Mouse (Mus musculus): ENCODE measurements around the gene Dapp1. TPM values are rescaled to one million over a fixed set of nuclear protein-coding genes. Genes with fewer than 3 reads are reported as not detected.
"Not testable (repeated sequence)": the region's sequence is repeated elsewhere in the genome, so short reads cannot be mapped to it uniquely, and the experiment has no call there.

Gene Dapp1
- polyA plus RNA-seq, 1 experiment from 2014 or later, result 22.8 TPM

DNA sequence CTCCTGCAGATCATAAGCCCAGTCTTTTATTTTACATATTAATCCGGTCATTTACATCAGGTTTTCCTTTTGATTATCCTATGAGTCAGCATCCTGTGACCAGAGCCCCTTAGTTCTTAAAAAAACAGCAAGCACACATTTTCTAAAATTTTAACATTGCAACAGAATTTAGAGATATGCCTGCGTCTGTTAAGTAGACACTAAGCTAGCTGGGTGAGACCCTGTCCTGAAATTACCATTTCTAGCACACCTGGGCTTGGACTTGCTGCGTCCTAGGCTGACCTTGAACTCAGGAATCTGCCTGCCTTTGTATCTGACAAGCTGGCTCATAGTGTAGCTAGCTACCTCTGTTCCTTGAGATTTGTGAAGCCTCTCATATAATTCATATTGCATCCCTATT is 51.4 kb downstream of the Dapp1 start:
- no peak for ATAC-seq (replicated peaks; ENCODE audit: extremely low read depth, insufficient read depth, low FRiP score)
- no peak overlapping the region for H3K27ac ChIP-seq (ENCODE audit: low read length)
- H3K4me1 ChIP-seq (ENCODE audit: control insufficient read depth, insufficient read depth, low read length), result no peaks in the 10 kb centered on the region
- H3K9ac ChIP-seq (ENCODE audit: low read length), result no peak overlapping the region
- no peak overlapping the region for H3K4me2 ChIP-seq (ENCODE audit: low read depth, low read length)
- peaks cover 41% of the 10 kb centered on the region for H3K36me3 ChIP-seq (ENCODE audit: control insufficient read depth, insufficient read depth)
- WGBS, result 80% methylated on average over 3 of the region's 3 CpGs
- H3K4me3 ChIP-seq (ENCODE audit: low read length), result no peak overlapping the region
- H3K27me3 ChIP-seq (ENCODE audit: control insufficient read depth, insufficient read depth, low read length), result no peaks in the 10 kb centered on the region
- no peaks in the 10 kb centered on the region for H3K9me3 ChIP-seq (replicated peaks; ENCODE audit: control insufficient read depth, low read length)

DNA sequence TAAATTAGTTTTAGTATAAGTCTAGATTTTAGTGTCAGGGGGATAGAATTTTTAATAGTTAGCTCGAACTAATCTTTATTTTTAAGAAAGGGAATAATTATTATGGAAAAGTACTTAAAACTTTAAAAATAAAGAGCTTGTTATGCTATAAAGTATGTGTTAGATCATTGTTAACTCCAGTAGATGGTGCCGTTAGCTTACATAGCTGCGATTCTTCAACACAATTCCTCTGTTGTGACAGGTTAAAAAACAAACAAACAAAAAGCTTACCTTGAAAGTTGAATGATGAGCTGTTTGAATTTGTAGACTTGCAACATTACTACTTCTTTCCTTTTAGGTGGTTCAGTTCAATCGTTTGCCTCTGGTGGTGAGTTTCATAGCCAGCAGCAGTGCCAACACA is 54.3 kb downstream of the Dapp1 start:
- ATAC-seq (replicated peaks; ENCODE audit: extremely low read depth, insufficient read depth, low FRiP score), result no peak
- Histone ChIP-seq H3K27me3 (ENCODE audit: control insufficient read depth, insufficient read depth, low read length) (no peaks in the 10 kb centered on the region), H3K9me3 (replicated peaks; ENCODE audit: control insufficient read depth, low read length) (no peaks in the 10 kb centered on the region), H3K9ac (ENCODE audit: low read length) (no peak overlapping the region), H3K4me2 (ENCODE audit: low read depth, low read length) (no peak overlapping the region), H3K4me1 (ENCODE audit: control insufficient read depth, insufficient read depth, low read length) (no peaks in the 10 kb centered on the region), H3K36me3 (ENCODE audit: control insufficient read depth, insufficient read depth) (peaks cover 42% of the 10 kb centered on the region), H3K4me3 (ENCODE audit: low read length) (no peak overlapping the region), H3K27ac (ENCODE audit: low read length) (no peak overlapping the region)
- 87% methylated on average over 4 of the region's 4 CpGs for WGBS

DNA sequence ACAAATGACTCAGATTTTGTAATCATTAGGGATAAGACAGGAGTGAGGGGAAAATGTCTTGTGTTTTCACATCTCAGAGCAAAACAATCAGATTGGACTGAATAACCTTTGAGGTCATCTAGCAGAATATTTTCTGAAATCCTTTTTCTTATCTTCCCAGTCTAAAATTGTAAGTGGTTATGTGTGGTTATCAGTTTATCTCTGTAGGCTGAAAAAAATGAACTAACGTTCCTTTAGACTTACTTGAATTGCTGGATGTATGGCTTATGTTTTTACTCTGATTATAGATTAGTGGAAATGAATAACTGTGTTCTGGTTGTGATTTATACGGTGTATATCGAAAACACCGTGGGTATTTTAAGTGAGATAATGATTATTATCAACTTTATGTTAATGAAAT is 60.8 kb downstream of the Dapp1 start:
- no peak overlapping the region for H3K4me2 ChIP-seq (ENCODE audit: low read depth, low read length)
- H3K4me3 ChIP-seq (ENCODE audit: low read length), result no peak overlapping the region
- peaks cover 32% of the 10 kb centered on the region for H3K36me3 ChIP-seq (ENCODE audit: control insufficient read depth, insufficient read depth)
- no peaks in the 10 kb centered on the region for H3K27me3 ChIP-seq (ENCODE audit: control insufficient read depth, insufficient read depth, low read length)
- no peak overlapping the region for H3K27ac ChIP-seq (ENCODE audit: low read length)
- H3K9me3 ChIP-seq (replicated peaks; ENCODE audit: control insufficient read depth, low read length), result no peaks in the 10 kb centered on the region
- ATAC-seq (replicated peaks; ENCODE audit: extremely low read depth, insufficient read depth, low FRiP score), result no peak
- H3K9ac ChIP-seq (ENCODE audit: low read length), result no peak overlapping the region
- WGBS, result 91% methylated on average over 4 of the region's 4 CpGs
- peaks cover 13% of the 10 kb centered on the region for H3K4me1 ChIP-seq (ENCODE audit: control insufficient read depth, insufficient read depth, low read length)

DNA sequence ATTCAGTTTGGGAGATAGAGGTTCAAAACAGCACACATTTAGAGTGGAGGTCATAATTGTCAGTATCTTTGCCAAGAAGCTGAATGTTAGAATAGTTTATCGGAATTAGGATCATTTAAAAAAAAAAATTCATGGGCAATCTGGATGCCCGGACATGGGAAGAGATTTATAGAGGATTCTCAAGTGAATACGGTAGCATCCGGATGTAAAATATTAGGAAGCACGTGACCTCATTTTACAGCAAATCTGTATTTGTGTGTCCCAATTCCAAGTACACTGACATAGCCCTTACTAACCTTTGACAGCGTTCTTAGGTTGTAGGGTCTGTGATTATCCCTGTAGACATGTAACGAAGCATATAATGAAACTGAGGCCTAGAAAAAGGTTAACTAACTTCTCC is 61.9 kb downstream of the Dapp1 start:
- no peaks in the 10 kb centered on the region for H3K27me3 ChIP-seq (ENCODE audit: control insufficient read depth, insufficient read depth, low read length)
- peak overlapping the region; percentile 88 for H3K9ac ChIP-seq (ENCODE audit: low read length)
- 89% methylated on average over 7 of the region's 7 CpGs for WGBS
- peaks cover 22% of the 10 kb centered on the region for H3K36me3 ChIP-seq (ENCODE audit: control insufficient read depth, insufficient read depth)
- ATAC-seq (replicated peaks; ENCODE audit: extremely low read depth, insufficient read depth, low FRiP score), result no peak
- H3K4me1 ChIP-seq (ENCODE audit: control insufficient read depth, insufficient read depth, low read length), result peaks cover 13% of the 10 kb centered on the region
- H3K4me3 ChIP-seq (ENCODE audit: low read length), result peak overlapping the region; percentile 83
- no peaks in the 10 kb centered on the region for H3K9me3 ChIP-seq (replicated peaks; ENCODE audit: control insufficient read depth, low read length)
- peak overlapping the region; percentile 90 for H3K4me2 ChIP-seq (ENCODE audit: low read depth, low read length)
- H3K27ac ChIP-seq (ENCODE audit: low read length), result no peak overlapping the region; the same call in 1 of the 2 replicates

DNA sequence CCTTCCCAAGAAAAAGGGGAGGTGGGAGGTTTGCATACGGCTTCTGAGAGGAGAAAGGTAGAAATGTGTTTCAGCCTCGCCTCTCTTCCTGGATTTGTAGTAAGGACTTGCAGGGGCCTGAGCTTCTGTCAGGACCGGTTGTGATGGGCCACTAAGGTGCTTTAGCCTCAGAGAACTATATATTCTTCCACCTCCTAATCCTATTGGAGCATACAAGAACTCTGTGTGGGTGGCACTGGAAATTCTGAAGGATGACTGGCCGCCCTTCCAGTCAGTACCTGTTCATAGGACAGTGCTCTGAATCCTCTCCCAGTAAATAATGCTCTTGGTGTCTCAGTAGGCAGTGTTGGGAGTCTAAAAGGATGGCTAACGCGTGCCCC is 62.4 kb downstream of the Dapp1 start:
- peak overlapping the region; percentile 83 for H3K4me3 ChIP-seq (ENCODE audit: low read length)
- H3K9ac ChIP-seq (ENCODE audit: low read length), result peak overlapping the region; percentile 88
- 9% methylated on average over 6 of the region's 6 CpGs for WGBS
- H3K4me1 ChIP-seq (ENCODE audit: control insufficient read depth, insufficient read depth, low read length), result peaks cover 13% of the 10 kb centered on the region
- H3K9me3 ChIP-seq (replicated peaks; ENCODE audit: control insufficient read depth, low read length), result no peaks in the 10 kb centered on the region
- H3K27ac ChIP-seq (ENCODE audit: low read length), result peak overlapping the region; percentile 69
- peaks cover 20% of the 10 kb centered on the region for H3K36me3 ChIP-seq (ENCODE audit: control insufficient read depth, insufficient read depth)
- ATAC-seq (replicated peaks; ENCODE audit: extremely low read depth, insufficient read depth, low FRiP score), result peak; percentile 19
- H3K27me3 ChIP-seq (ENCODE audit: control insufficient read depth, insufficient read depth, low read length), result no peaks in the 10 kb centered on the region
- peak overlapping the region; percentile 90 for H3K4me2 ChIP-seq (ENCODE audit: low read depth, low read length)

DNA sequence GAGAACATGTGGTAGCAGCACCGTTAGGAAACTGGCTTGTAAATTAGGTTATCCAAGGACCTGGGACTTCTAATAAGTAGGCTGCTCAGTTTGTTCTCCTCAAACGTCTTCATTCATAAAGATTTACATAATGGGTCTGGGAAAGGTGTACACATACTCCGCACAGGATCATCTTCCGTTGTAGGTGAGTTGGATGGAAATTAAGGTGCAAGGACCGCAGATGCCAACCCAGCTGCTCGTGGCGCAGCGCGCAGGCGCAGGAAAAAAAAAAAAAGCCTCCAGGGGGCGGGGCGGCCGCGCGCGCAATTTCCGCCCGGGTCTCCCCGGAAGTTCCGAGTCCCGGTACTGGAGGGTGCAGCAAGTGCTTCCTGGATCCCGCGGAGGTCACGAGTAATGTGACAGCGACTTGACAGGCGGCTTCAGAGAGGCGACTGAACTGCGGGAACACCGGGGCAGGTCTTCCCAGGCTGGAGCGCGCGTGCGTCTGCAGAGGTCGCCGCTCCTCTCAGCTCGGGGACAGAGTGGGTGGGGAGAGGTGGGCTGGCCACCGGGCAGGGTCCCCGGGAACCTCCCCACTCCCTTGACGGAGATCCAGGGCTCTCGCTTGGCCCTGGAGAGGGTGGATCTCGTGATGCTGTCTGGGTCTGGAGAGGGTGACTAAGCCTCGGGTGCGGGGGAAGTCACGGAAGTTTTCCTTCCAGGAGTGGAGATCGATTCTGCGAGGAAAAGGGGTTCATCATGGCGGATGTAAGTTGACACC is 63.0 kb downstream of the Dapp1 start, which contains the start of gene Lamtor3:
Gene Lamtor3, plus strand, starts transcription at position 335 of the 760 bp plus-strand sequence.
- H3K36me3 ChIP-seq (ENCODE audit: control insufficient read depth, insufficient read depth), result peaks cover 15% of the 10 kb centered on the region
- ATAC-seq (replicated peaks; ENCODE audit: extremely low read depth, insufficient read depth, low FRiP score), result peak; percentile 84
- H3K27me3 ChIP-seq (ENCODE audit: control insufficient read depth, insufficient read depth, low read length), result no peaks in the 10 kb centered on the region
- under 1% methylated on average over 47 of the region's 47 CpGs for WGBS
- peak within 1 kb of the TSS; percentile 90 for H3K4me2 ChIP-seq (ENCODE audit: low read depth, low read length)
- H3K4me1 ChIP-seq (ENCODE audit: control insufficient read depth, insufficient read depth, low read length), result peaks cover 13% of the 10 kb centered on the region
- H3K27ac ChIP-seq (ENCODE audit: low read length), result peak within 1 kb of the TSS; percentile 74
- H3K9me3 ChIP-seq (replicated peaks; ENCODE audit: control insufficient read depth, low read length), result no peaks in the 10 kb centered on the region
- peak within 1 kb of the TSS; percentile 88 for H3K9ac ChIP-seq (ENCODE audit: low read length)
- peak within 1 kb of the TSS; percentile 83 for H3K4me3 ChIP-seq (ENCODE audit: low read length)

DNA sequence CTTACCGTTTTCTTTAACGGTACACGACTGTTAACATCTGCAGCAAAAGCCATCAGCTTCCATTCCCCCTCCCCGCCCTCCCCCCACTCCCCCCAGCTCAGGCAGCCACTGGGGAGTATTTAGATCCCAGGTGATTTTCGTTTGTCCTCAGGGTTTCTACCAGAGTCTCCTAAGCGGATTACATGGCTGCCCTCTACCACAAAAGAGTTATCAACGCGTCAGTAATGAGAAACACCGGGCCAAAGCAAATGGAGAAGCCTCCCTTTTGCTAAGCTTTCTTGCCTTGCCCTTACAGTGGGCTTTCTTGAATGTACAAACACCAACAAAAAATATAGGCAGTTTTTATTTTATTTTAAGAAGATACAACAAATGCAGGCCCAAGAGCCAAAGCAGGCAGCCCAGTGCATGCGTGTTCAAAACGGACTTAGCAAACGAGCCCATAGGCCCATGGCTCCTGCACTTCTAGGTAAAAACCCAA is 63.6 kb downstream of the Dapp1 start:
- WGBS, result 22% methylated on average over 12 of the region's 12 CpGs
- H3K9ac ChIP-seq (ENCODE audit: low read length), result peak overlapping the region; percentile 88

DNA sequence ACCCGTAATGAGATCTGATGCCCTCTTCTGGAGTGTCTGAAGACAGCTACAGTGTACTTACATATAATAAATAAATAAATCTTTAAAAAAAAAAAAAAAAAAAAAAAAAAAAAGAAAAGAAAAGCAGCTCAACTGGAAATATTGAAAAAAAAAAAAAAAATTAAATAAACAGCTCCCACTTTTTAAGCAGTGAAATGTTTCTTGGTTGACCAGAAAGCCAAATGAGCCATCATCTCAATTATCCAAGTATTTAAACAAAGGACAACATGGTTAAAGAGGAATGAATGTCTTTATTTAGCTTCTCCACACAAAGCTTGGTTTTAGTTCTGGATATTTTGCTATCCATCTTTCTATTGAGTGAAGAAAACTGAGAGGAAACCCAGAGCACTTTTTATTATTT is 66.8 kb downstream of the Dapp1 start:
- not testable (repeated sequence) for H3K36me3 ChIP-seq (ENCODE audit: control insufficient read depth, insufficient read depth); ATAC-seq (replicated peaks; ENCODE audit: extremely low read depth, insufficient read depth, low FRiP score); H3K9ac ChIP-seq (ENCODE audit: low read length); H3K27me3 ChIP-seq (ENCODE audit: control insufficient read depth, insufficient read depth, low read length); H3K9me3 ChIP-seq (replicated peaks; ENCODE audit: control insufficient read depth, low read length); H3K4me3 ChIP-seq (ENCODE audit: low read length); H3K27ac ChIP-seq (ENCODE audit: low read length); H3K4me2 ChIP-seq (ENCODE audit: low read depth, low read length)
- WGBS, result no CpG with 5 or more reads among the region's 1 CpGs
- H3K4me1 ChIP-seq (ENCODE audit: control insufficient read depth, insufficient read depth, low read length), result peaks cover 12% of the 10 kb centered on the region

More for the DNA sequence above, 63.6 kb downstream of the Dapp1 start:
- peak overlapping the region; percentile 90 for H3K4me2 ChIP-seq (ENCODE audit: low read depth, low read length)
- no peaks in the 10 kb centered on the region for H3K27me3 ChIP-seq (ENCODE audit: control insufficient read depth, insufficient read depth, low read length)
- ATAC-seq (replicated peaks; ENCODE audit: extremely low read depth, insufficient read depth, low FRiP score), result no peak
- no peaks in the 10 kb centered on the region for H3K9me3 ChIP-seq (replicated peaks; ENCODE audit: control insufficient read depth, low read length)
- peaks cover 13% of the 10 kb centered on the region for H3K4me1 ChIP-seq (ENCODE audit: control insufficient read depth, insufficient read depth, low read length)
- peaks cover 15% of the 10 kb centered on the region for H3K36me3 ChIP-seq (ENCODE audit: control insufficient read depth, insufficient read depth)
- peak overlapping the region; percentile 74 for H3K27ac ChIP-seq (ENCODE audit: low read length)
- H3K4me3 ChIP-seq (ENCODE audit: low read length), result peak overlapping the region; percentile 83

DNA sequence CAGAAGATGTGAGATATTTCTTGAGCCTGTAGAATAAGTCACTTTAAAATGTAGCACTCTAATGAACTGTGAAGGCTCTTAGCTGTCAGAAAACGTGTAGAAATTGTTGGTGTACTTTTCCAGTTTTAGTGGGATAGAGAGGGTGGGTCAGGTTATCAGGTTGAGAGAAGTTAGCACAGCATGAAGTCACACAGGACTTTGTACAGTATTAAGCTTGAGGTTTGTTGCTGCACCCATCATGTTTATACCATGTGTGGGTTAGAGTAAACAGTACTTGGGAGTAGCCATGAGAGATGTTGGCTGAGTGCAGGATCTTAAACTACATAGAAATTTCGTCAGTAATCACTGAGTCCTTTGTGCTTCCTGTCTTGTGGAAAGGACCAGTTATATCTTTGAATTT is 68.3 kb downstream of the Dapp1 start:
- Histone ChIP-seq H3K9me3 (replicated peaks; ENCODE audit: control insufficient read depth, low read length) (no peaks in the 10 kb centered on the region), H3K27ac (ENCODE audit: low read length) (no peak overlapping the region), H3K4me3 (ENCODE audit: low read length) (no peak overlapping the region), H3K4me2 (ENCODE audit: low read depth, low read length) (no peak overlapping the region), H3K27me3 (ENCODE audit: control insufficient read depth, insufficient read depth, low read length) (no peaks in the 10 kb centered on the region), H3K36me3 (ENCODE audit: control insufficient read depth, insufficient read depth) (peaks cover 3% of the 10 kb centered on the region; the same call in 1 of the 2 replicates), H3K4me1 (ENCODE audit: control insufficient read depth, insufficient read depth, low read length) (peaks cover 6% of the 10 kb centered on the region), H3K9ac (ENCODE audit: low read length) (no peak overlapping the region)
- 62% methylated on average over 2 of the region's 2 CpGs for WGBS
- ATAC-seq (replicated peaks; ENCODE audit: extremely low read depth, insufficient read depth, low FRiP score), result no peak

Measured in heart, embryonic 16.5 days (tissue).